Mouse (Mus musculus) thymus, adult 2 months (tissue): ENCODE data around the gene Creb5.

Experiments used
- CTCF ChIP-seq: fragments of 200-500 bp; IDR thresholded peaks from 2 replicates; pipeline ENCODE4 v1.5.1; 2012; ENCODE audit warnings: mild to moderate bottlenecking, control low read depth, low read length, moderate library complexity, borderline replicate concordance; ENCODE audit not compliant: control insufficient read depth, poor library complexity, insufficient read depth; ENCODE audit errors: extremely low read depth
- POLR2A ChIP-seq: fragments of 200-500 bp; IDR thresholded peaks from 2 replicates; pipeline ENCODE4 v1.6.1; 2012; ENCODE audit warnings: mild to moderate bottlenecking, low read length, control low read depth, moderate library complexity; ENCODE audit not compliant: control insufficient read depth, poor library complexity, insufficient read depth; ENCODE audit errors: extremely low read depth

- TF ChIP-seq POLR2A (no peak), CTCF (no peak)
Observed at GRCm38 (mm10) chr6:53259841-53260240, 27.2 kb upstream of the Creb5 start.
